Mouse (Mus musculus) hindbrain, embryonic 12.5 days (tissue): Measurements from ENCODE around the gene Ttyh3. TPM values are rescaled to one million over a fixed set of nuclear protein-coding genes. Genes with fewer than 3 reads are reported as not detected.
A peak's percentile ranks its signal among the peaks of the same experiment; 100 is the strongest.

Source experiments
- ATAC-seq: fragments of 200-750 bp; cut with Nextera tagmentation; 2 replicates; pipeline ENCODE4 v1.8.0; 2017; ENCODE audit warnings: moderate TSS enrichment; ENCODE audit not compliant: low FRiP score
- H3K27ac ChIP-seq: fragments of 300-500 bp; sonication (generic); 2 replicates; pipeline ENCODE4 v1.5.1; 2016; ENCODE audit warnings: mild to moderate bottlenecking
- H3K27me3 ChIP-seq: fragments of 300-500 bp; sonication (generic); 2 replicates; pipeline ENCODE4 v1.6.1; 2016; ENCODE audit warnings: mild to moderate bottlenecking
- H3K36me3 ChIP-seq: fragments of 300-500 bp; sonication (generic); 2 replicates; pipeline ENCODE4 v1.6.1; 2016; ENCODE audit warnings: mild to moderate bottlenecking
- H3K4me1 ChIP-seq: fragments of 300-500 bp; sonication (generic); 2 replicates; pipeline ENCODE4 v1.6.1; 2016
- H3K4me2 ChIP-seq: fragments of 300-500 bp; sonication (generic); replicated peaks from 2 replicates; pipeline ENCODE4 v1.6.1; 2016; ENCODE audit warnings: mild to moderate bottlenecking
- H3K4me3 ChIP-seq: fragments of 300-500 bp; sonication (generic); 2 replicates; pipeline ENCODE4 v1.5.1; 2016; ENCODE audit warnings: mild to moderate bottlenecking
- H3K9ac ChIP-seq: fragments of 300-500 bp; sonication (generic); 2 replicates; pipeline ENCODE4 v1.6.1; 2016; ENCODE audit warnings: mild to moderate bottlenecking, moderate library complexity
- H3K9me3 ChIP-seq: fragments of 300-500 bp; sonication (generic); replicated peaks from 2 replicates; pipeline ENCODE4 v1.6.1; 2016; ENCODE audit warnings: mild to moderate bottlenecking
- WGBS: fragments of 180-500 bp; shearing (Covaris S2); methylation state at CpG from one replicate; pipeline ENCODE4 v1.1.7; 2016; 5-methylcytosine and 5-hydroxymethylcytosine counted together
- polyA plus RNA-seq: library from polyadenylated mRNA; unstranded; fragments of >200 nt; fragmentation: Nextera tagmentation; extraction: Ambion mirVana; gene quantifications from 2 replicates; pipeline ENCODE4 v1.2.1, GENCODE M21; 2016

Gene Ttyh3
- polyA plus RNA-seq, 1 experiment from 2014 or later = 83.7 TPM

GRCm38 (mm10) chr5:140579221-140579620, 69.6 kb downstream of the Ttyh3 start:
- no peak for ATAC-seq
- Histone ChIP-seq H3K27ac (peak overlapping the region; percentile 55), H3K9me3 (no peaks in the 10 kb centered on the region), H3K27me3 (no peaks in the 10 kb centered on the region), H3K4me2 (peak overlapping the region; percentile 4; the same call in 1 of the 2 replicates), H3K4me1 (peaks cover 53% of the 10 kb centered on the region), H3K36me3 (no peaks in the 10 kb centered on the region), H3K9ac (no peak overlapping the region), H3K4me3 (no peak overlapping the region)
- 25% methylated on average over 9 of the region's 9 CpGs for WGBS

- Histone ChIP-seq H3K4me3 (no peak overlapping the region), H3K9me3 (no peaks in the 10 kb centered on the region), H3K27ac (no peak overlapping the region), H3K9ac (no peak overlapping the region), H3K4me2 (no peak overlapping the region), H3K27me3 (no peaks in the 10 kb centered on the region), H3K4me1 (peaks cover 26% of the 10 kb centered on the region), H3K36me3 (no peaks in the 10 kb centered on the region)
- 57% methylated on average over 5 of the region's 5 CpGs for WGBS
- no peak for ATAC-seq
Observed at GRCm38 (mm10) chr5:140575381-140575866, 73.4 kb downstream of the Ttyh3 start.

- Histone ChIP-seq H3K4me1 (peaks cover 9% of the 10 kb centered on the region), H3K9me3 (no peaks in the 10 kb centered on the region), H3K36me3 (no peaks in the 10 kb centered on the region), H3K27ac (no peak overlapping the region), H3K9ac (no peak overlapping the region), H3K27me3 (no peaks in the 10 kb centered on the region), H3K4me3 (no peak overlapping the region), H3K4me2 (no peak overlapping the region)
- WGBS = 70% methylated on average over 6 of the region's 6 CpGs
- ATAC-seq = no peak
Observed at GRCm38 (mm10) chr5:140572611-140573010, 76.2 kb downstream of the Ttyh3 start.

- Histone ChIP-seq H3K9ac (no peak overlapping the region), H3K9me3 (no peaks in the 10 kb centered on the region), H3K4me1 (peaks cover 13% of the 10 kb centered on the region), H3K4me3 (no peak overlapping the region), H3K36me3 (no peaks in the 10 kb centered on the region), H3K27ac (0 out of 2 replicates have a peak overlapping the region, but pooled peaks have one; percentile 4), H3K27me3 (no peaks in the 10 kb centered on the region), H3K4me2 (no peak overlapping the region)
- no peak for ATAC-seq
- 53% methylated on average over 10 of the region's 10 CpGs for WGBS
Observed at GRCm38 (mm10) chr5:140571673-140572072, 77.2 kb downstream of the Ttyh3 start.

- Histone ChIP-seq H3K27me3 (no peaks in the 10 kb centered on the region), H3K9me3 (no peaks in the 10 kb centered on the region), H3K36me3 (no peaks in the 10 kb centered on the region), H3K27ac (no peak overlapping the region), H3K4me2 (no peak overlapping the region), H3K4me1 (peaks cover 13% of the 10 kb centered on the region), H3K9ac (no peak overlapping the region), H3K4me3 (no peak overlapping the region)
- WGBS = 45% methylated on average over 4 of the region's 4 CpGs
- no peak for ATAC-seq
Observed at GRCm38 (mm10) chr5:140571201-140571600, 77.6 kb downstream of the Ttyh3 start.

Other genes with a start within 250 kb of the Ttyh3 start
- 155 and 162 TPM in 2 replicates for gene Eif3b, start 229.7 kb downstream of the Ttyh3 start, polyA plus RNA-seq
- gene Gm4869, start 203.4 kb downstream of the Ttyh3 start, polyA plus RNA-seq = not detected in 2 replicates
- gene Chst12, start 143.5 kb downstream of the Ttyh3 start, polyA plus RNA-seq = 16.1 and 19.6 TPM in 2 replicates
- not detected in 2 replicates for gene Grifin, start 84.0 kb downstream of the Ttyh3 start, polyA plus RNA-seq
- 23.8 and 27.6 TPM in 2 replicates for gene Lfng, start 41.7 kb downstream of the Ttyh3 start, polyA plus RNA-seq
- gene Iqce, start 53.3 kb upstream of the Ttyh3 start, polyA plus RNA-seq = 31.3 and 31.7 TPM in 2 replicates
- 22.8 and 25.7 TPM in 2 replicates for gene Brat1, start 56.0 kb upstream of the Ttyh3 start, polyA plus RNA-seq
- gene Amz1, start 75.1 kb upstream of the Ttyh3 start, polyA plus RNA-seq = 1.8 and 2.1 TPM in 2 replicates
- gene Gna12, start 181.4 kb upstream of the Ttyh3 start, polyA plus RNA-seq = 57.8 and 60.5 TPM in 2 replicates